Mouse (Mus musculus) bone marrow, adult 2 months (tissue): ENCODE measurements around the gene Akr1c18.

Experiments used
- CTCF ChIP-seq: fragments of 200-500 bp; IDR thresholded peaks from 2 replicates; pipeline ENCODE4 v1.5.1; 2011; ENCODE audit warnings: low read length, control low read depth; ENCODE audit not compliant: control insufficient read depth, insufficient read depth
- POLR2A ChIP-seq: fragments of 200-500 bp; IDR thresholded peaks from 2 replicates; pipeline ENCODE4 v1.6.1; 2011; ENCODE audit warnings: low read depth, mild to moderate bottlenecking, control low read depth, low read length, borderline replicate concordance; ENCODE audit not compliant: control insufficient read depth

- no peak for TF ChIP-seq CTCF
- no peak for TF ChIP-seq POLR2A
Measured at GRCm38 (mm10) chr13:4131721-4132120, 18.7 kb downstream of the Akr1c18 start.
